Mouse (Mus musculus): Measurements from ENCODE around the gene P2rx4. TPM values are rescaled to one million over a fixed set of nuclear protein-coding genes. Genes with fewer than 3 reads are reported as not detected.
A peak's percentile ranks its signal among the peaks of the same experiment; 100 is the strongest.

Gene P2rx4
- polyA plus RNA-seq, 1 experiment from 2014 or later = 36.2 TPM

- Histone ChIP-seq H3K36me3 (replicated peaks; ENCODE audit: insufficient read depth, low read length) (peaks cover 14% of the 10 kb centered on the region; the same call in 1 of the 2 replicates), H3K27ac (ENCODE audit: low read depth) (no peak overlapping the region), H3K4me1 (ENCODE audit: insufficient read depth) (peaks cover 2% of the 10 kb centered on the region; the same call in 1 of the 2 replicates), H3K9me3 (ENCODE audit: low read length) (no peaks in the 10 kb centered on the region), H3K27me3 (ENCODE audit: insufficient read depth, low read length) (no peaks in the 10 kb centered on the region), H3K4me3 (ENCODE audit: low read depth, low read length) (no peak overlapping the region), H3K9ac (replicated peaks) (no peak overlapping the region), H3K4me2 (ENCODE audit: low read depth, low read length) (no peak overlapping the region)
- ATAC-seq (no peak), DNase-seq (no peak)
- 93% methylated on average over 4 of the region's 4 CpGs for WGBS (ENCODE audit: insufficient replicate concordance)
- TF ChIP-seq CTCF (IDR thresholded peaks at IDR 0.05; ENCODE audit: low read depth) (no peak), EP300 (IDR thresholded peaks at IDR 0.05; ENCODE audit: low read depth) (no peak)
These were observed 48.3 kb downstream of the P2rx4 start for GRCm38 (mm10) chr5:122755620-122756019.

GRCm38 (mm10) chr5:122756144-122756543 is 48.8 kb downstream of the P2rx4 start:
- Histone ChIP-seq H3K4me3 (ENCODE audit: low read depth, low read length) (no peak overlapping the region), H3K9me3 (ENCODE audit: low read length) (no peaks in the 10 kb centered on the region), H3K9ac (replicated peaks) (no peak overlapping the region), H3K4me2 (ENCODE audit: low read depth, low read length) (no peak overlapping the region), H3K36me3 (replicated peaks; ENCODE audit: insufficient read depth, low read length) (peaks cover 14% of the 10 kb centered on the region; the same call in 1 of the 2 replicates), H3K27ac (ENCODE audit: low read depth) (no peak overlapping the region), H3K4me1 (ENCODE audit: insufficient read depth) (peaks cover 7% of the 10 kb centered on the region; the same call in 1 of the 2 replicates), H3K27me3 (ENCODE audit: insufficient read depth, low read length) (no peaks in the 10 kb centered on the region)
- TF ChIP-seq EP300 (IDR thresholded peaks at IDR 0.05; ENCODE audit: low read depth) = no peak
- no peak for TF ChIP-seq CTCF (IDR thresholded peaks at IDR 0.05; ENCODE audit: low read depth)
- DNase-seq = no peak
- no peak for ATAC-seq
- 78% methylated on average over 6 of the region's 6 CpGs for WGBS (ENCODE audit: insufficient replicate concordance)

- Histone ChIP-seq H3K4me1 (ENCODE audit: insufficient read depth) (peaks cover 12% of the 10 kb centered on the region), H3K9ac (replicated peaks) (no peak overlapping the region), H3K4me2 (ENCODE audit: low read depth, low read length) (no peak overlapping the region), H3K27ac (ENCODE audit: low read depth) (no peak overlapping the region), H3K27me3 (ENCODE audit: insufficient read depth, low read length) (no peaks in the 10 kb centered on the region), H3K36me3 (replicated peaks; ENCODE audit: insufficient read depth, low read length) (peaks cover 14% of the 10 kb centered on the region; the same call in 1 of the 2 replicates), H3K4me3 (ENCODE audit: low read depth, low read length) (no peak overlapping the region), H3K9me3 (ENCODE audit: low read length) (no peaks in the 10 kb centered on the region)
- ATAC-seq (no peak), DNase-seq (no peak)
- no peak for TF ChIP-seq EP300 (IDR thresholded peaks at IDR 0.05; ENCODE audit: low read depth)
- TF ChIP-seq CTCF (IDR thresholded peaks at IDR 0.05; ENCODE audit: low read depth) = no peak
- WGBS (ENCODE audit: insufficient replicate concordance) = 90% methylated on average over 7 of the region's 7 CpGs
These were observed 49.3 kb downstream of the P2rx4 start for GRCm38 (mm10) chr5:122756680-122757079.

GRCm38 (mm10) chr5:122763271-122764031 is 56.1 kb downstream of the P2rx4 start:
- H3K27me3 ChIP-seq (ENCODE audit: insufficient read depth, low read length) = no peaks in the 10 kb centered on the region
- H3K9ac ChIP-seq (replicated peaks) = no peak overlapping the region
- H3K27ac ChIP-seq (ENCODE audit: low read depth) = peak overlapping the region; percentile 34; the same call in 1 of the 2 replicates
- ATAC-seq (no peak), DNase-seq (no peak)
- no peaks in the 10 kb centered on the region for H3K9me3 ChIP-seq (ENCODE audit: low read length)
- H3K36me3 ChIP-seq (replicated peaks; ENCODE audit: insufficient read depth, low read length) = peaks cover 12% of the 10 kb centered on the region; the same call in 1 of the 2 replicates
- no peak overlapping the region for H3K4me3 ChIP-seq (ENCODE audit: low read depth, low read length)
- no peak overlapping the region for H3K4me2 ChIP-seq (ENCODE audit: low read depth, low read length)
- peaks cover 14% of the 10 kb centered on the region for H3K4me1 ChIP-seq (ENCODE audit: insufficient read depth)
- 77% methylated on average over 29 of the region's 29 CpGs for WGBS (ENCODE audit: insufficient replicate concordance)
- no peak for TF ChIP-seq EP300 (IDR thresholded peaks at IDR 0.05; ENCODE audit: low read depth)
- no peak for TF ChIP-seq CTCF (IDR thresholded peaks at IDR 0.05; ENCODE audit: low read depth)

GRCm38 (mm10) chr5:122764032-122764464 is 56.7 kb downstream of the P2rx4 start:
- DNase-seq (peak; percentile 57), ATAC-seq (no peak)
- H3K27ac ChIP-seq (ENCODE audit: low read depth) = 0 out of 2 replicates have a peak overlapping the region, but pooled peaks have one; percentile 34
- H3K4me2 ChIP-seq (ENCODE audit: low read depth, low read length) = no peak overlapping the region
- no peaks in the 10 kb centered on the region for H3K27me3 ChIP-seq (ENCODE audit: insufficient read depth, low read length)
- peaks cover 16% of the 10 kb centered on the region for H3K4me1 ChIP-seq (ENCODE audit: insufficient read depth)
- TF ChIP-seq CTCF (IDR thresholded peaks at IDR 0.05; ENCODE audit: low read depth) (peak; percentile 57), EP300 (IDR thresholded peaks at IDR 0.05; ENCODE audit: low read depth) (no peak)
- H3K36me3 ChIP-seq (replicated peaks; ENCODE audit: insufficient read depth, low read length) = peaks cover 8% of the 10 kb centered on the region; the same call in 1 of the 2 replicates
- no peaks in the 10 kb centered on the region for H3K9me3 ChIP-seq (ENCODE audit: low read length)
- WGBS (ENCODE audit: insufficient replicate concordance) = 64% methylated on average over 10 of the region's 10 CpGs
- H3K4me3 ChIP-seq (ENCODE audit: low read depth, low read length) = no peak overlapping the region
- H3K9ac ChIP-seq (replicated peaks) = no peak overlapping the region

GRCm38 (mm10) chr5:122767283-122767682 is 59.9 kb downstream of the P2rx4 start:
- Histone ChIP-seq H3K4me3 (ENCODE audit: low read depth, low read length) (no peak overlapping the region), H3K9me3 (ENCODE audit: low read length) (no peaks in the 10 kb centered on the region), H3K4me1 (ENCODE audit: insufficient read depth) (peaks cover 21% of the 10 kb centered on the region), H3K4me2 (ENCODE audit: low read depth, low read length) (no peak overlapping the region), H3K27ac (ENCODE audit: low read depth) (no peak overlapping the region), H3K36me3 (replicated peaks; ENCODE audit: insufficient read depth, low read length) (peaks cover 4% of the 10 kb centered on the region; the same call in 1 of the 2 replicates), H3K27me3 (ENCODE audit: insufficient read depth, low read length) (no peaks in the 10 kb centered on the region), H3K9ac (replicated peaks) (no peak overlapping the region)
- 90% methylated on average over 11 of the region's 11 CpGs for WGBS (ENCODE audit: insufficient replicate concordance)
- no peak for DNase-seq
- TF ChIP-seq CTCF (IDR thresholded peaks at IDR 0.05; ENCODE audit: low read depth) (no peak), EP300 (IDR thresholded peaks at IDR 0.05; ENCODE audit: low read depth) (no peak)
- ATAC-seq = no peak
